Mouse (Mus musculus) left cerebral cortex, adult 11 months (tissue): Measurements from ENCODE around the gene Narfl.
A peak's percentile ranks its signal among the peaks of the same experiment; 100 is the strongest.

Experiments used
- DNase-seq: peaks from one replicate; pipeline ENCODE4 v3.0.0; 2022; ENCODE audit warnings: low spot score

The Narfl gene

DNA sequence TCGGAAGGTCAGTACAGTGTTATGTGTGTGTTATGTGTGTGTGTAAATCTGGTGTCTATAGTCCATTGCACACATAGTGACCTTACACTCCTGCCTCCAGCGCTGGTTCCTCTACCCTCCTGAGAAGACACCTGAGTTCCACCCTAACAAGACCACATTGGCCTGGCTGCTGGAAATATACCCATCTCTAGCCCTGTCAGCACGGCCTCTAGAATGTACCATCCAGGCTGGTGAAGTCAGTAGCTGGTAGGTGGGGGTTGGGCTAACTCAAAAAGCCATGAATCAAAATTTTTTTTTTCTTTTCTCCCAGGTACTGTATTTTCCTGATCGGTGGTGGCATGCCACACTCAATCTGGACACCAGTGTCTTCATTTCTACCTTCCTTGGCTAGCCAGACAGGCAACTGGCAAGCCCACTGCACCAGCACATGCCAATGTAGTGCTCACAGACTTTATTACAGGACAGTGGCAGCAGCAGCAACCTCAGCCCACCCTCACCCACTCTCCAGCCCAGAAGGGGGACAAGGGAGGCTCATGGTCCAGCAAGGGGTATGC is 56.7 kb downstream of the Narfl start:
- no peak for DNase-seq

DNA sequence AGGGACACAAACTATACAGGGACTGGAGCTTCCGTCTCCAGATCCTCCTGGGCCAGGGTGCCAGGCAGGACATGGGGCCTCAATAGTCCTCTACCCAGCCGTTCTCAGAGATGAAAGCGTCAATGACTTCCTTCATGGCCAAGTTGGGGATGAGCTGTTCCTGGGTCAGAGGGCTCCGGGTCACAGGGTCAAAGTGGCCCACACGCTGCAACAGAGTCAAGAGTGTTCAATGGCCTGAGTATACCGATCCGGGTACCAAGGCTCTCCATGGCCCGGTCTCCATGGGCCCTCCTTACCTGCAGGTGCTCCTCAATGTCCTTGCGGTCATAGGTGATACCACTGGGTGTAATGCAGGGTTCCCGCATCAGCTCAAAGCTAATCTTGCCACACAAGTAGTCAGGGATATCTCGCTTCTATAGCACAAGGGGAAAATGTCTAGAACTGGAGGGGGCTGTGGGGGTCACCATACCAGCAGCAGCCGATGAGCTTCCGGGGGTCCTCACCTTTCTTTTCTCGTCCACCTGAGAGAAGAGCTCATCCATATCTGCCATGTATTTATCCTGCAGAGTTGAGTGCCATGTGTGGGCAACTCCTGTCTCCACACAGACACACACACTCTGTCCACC is 57.3 kb downstream of the Narfl start:
- DNase-seq, result no peak

- no peak for DNase-seq
These were observed 58.1 kb downstream of the Narfl start for GRCm38 (mm10) chr17:25831451-25832281.

DNA sequence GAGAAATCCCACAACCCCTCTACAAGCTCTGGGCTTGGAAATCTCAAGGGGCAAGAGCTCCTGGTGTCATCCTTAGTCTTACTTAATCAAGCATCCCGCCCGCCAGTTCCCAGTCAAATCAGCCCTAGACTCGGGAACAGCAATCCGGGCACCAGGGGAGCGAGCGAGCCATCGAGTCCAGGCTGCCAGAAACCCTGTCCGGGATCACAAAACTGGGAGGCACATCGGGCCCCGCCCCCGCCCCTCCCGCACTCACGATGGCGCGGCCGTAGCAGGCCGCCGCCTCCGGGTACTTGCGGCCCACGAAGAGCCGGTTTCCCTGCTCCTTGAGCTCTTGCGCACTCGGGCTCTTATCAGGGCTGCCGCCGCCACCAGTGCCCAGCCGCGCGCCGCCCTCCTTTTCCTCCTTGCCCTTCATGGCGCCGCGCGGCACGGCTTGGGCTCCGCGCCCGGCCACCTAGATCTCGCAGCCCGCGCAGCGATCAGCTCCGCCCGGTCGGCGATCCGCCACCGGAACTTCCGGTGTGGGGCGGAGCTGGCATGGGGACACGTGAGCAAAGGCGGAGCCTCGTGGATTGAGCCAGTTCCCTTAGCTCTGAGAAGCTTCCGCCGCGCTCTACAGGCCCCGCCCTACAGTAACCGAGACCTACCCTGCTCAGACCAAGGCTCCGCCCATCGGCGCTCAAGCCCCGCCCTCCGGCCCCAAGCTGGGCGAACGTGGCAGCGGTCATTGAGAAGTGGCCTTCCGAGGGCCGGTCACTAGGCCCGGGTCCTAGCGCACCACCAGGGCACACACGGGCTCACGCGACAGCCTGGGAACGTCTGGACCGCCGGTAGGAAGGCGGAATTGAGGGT is 59.1 kb downstream of the Narfl start:
- DNase-seq, result peak; percentile 99
